Mouse (Mus musculus): ENCODE data around the gene Ccdc17.

Gene Ccdc17

GRCm38 (mm10) chr4:116596379-116596778 is at the start of gene Ccdc17:
Gene Ccdc17, plus strand, starts transcription at chr4:116596654.
- no peak for DNase-seq (ENCODE audit: low spot score in 2 of 2)

GRCm38 (mm10) chr4:116550432-116550831 is 46.0 kb upstream of the Ccdc17 start:
- DNase-seq (ENCODE audit: low spot score in 2 of 2) = no peak

- DNase-seq (ENCODE audit: low spot score in 2 of 2) = no peak
These were observed 43.4 kb upstream of the Ccdc17 start for GRCm38 (mm10) chr4:116553035-116553434.

GRCm38 (mm10) chr4:116555413-116556300 is 40.8 kb upstream of the Ccdc17 start, which contains the start of gene Tmem69:
Gene Tmem69, minus strand, starts transcription at chr4:116555936.
- peak; percentile 65 to 77 for DNase-seq (ENCODE audit: low spot score in 2 of 2)

GRCm38 (mm10) chr4:116556561-116557305 is 39.7 kb upstream of the Ccdc17 start:
- peak; percentile 93 to 96 for DNase-seq (ENCODE audit: low spot score in 2 of 2)

- peak; percentile 98 for DNase-seq (ENCODE audit: low spot score in 2 of 2)
These were observed 38.9 kb upstream of the Ccdc17 start, which contains the start of gene Gpbp1l1 for GRCm38 (mm10) chr4:116557306-116558121. Gene Gpbp1l1, plus strand, starts transcription at chr4:116557658.

GRCm38 (mm10) chr4:116558151-116558882 is 38.1 kb upstream of the Ccdc17 start:
- DNase-seq (ENCODE audit: low spot score in 2 of 2) = peak in 1 of 2 experiments; percentile 29

GRCm38 (mm10) chr4:116595793-116596192 is 661 bp upstream of the Ccdc17 start:
- no peak for DNase-seq (ENCODE audit: low spot score in 2 of 2)

- DNase-seq (ENCODE audit: low spot score in 2 of 2) = peak; percentile 86 to 87
These were observed 776 bp downstream of the Ccdc17 start for GRCm38 (mm10) chr4:116596978-116597881.

- DNase-seq (ENCODE audit: low spot score in 2 of 2) = no peak
These were observed 16.2 kb downstream of the Ccdc17 start for GRCm38 (mm10) chr4:116612621-116613020.

- no peak for DNase-seq (ENCODE audit: low spot score in 2 of 2)
These were observed 18.8 kb downstream of the Ccdc17 start for GRCm38 (mm10) chr4:116615237-116615636.

- no peak for DNase-seq (ENCODE audit: low spot score in 2 of 2)
These were observed 28.4 kb downstream of the Ccdc17 start for GRCm38 (mm10) chr4:116624831-116625230.

- DNase-seq (ENCODE audit: low spot score in 2 of 2) = peak; percentile 65 to 76
These were observed 30.4 kb downstream of the Ccdc17 start for GRCm38 (mm10) chr4:116626658-116627358.

- peak; percentile 87 to 91 for DNase-seq (ENCODE audit: low spot score in 2 of 2)
These were observed 30.9 kb downstream of the Ccdc17 start for GRCm38 (mm10) chr4:116627359-116627716.

- peak; percentile 80 to 83 for DNase-seq (ENCODE audit: low spot score in 2 of 2)
These were observed 31.5 kb downstream of the Ccdc17 start, which contains the start of gene Nasp for GRCm38 (mm10) chr4:116627722-116628662. Gene Nasp, minus strand, starts transcription at chr4:116627941.

- no peak for DNase-seq (ENCODE audit: low spot score in 2 of 2)
These were observed 38.7 kb downstream of the Ccdc17 start for GRCm38 (mm10) chr4:116635197-116635596.

GRCm38 (mm10) chr4:116638821-116639220 is 42.4 kb downstream of the Ccdc17 start:
- no peak for DNase-seq (ENCODE audit: low spot score in 2 of 2)

GRCm38 (mm10) chr4:116642071-116642470 is 45.6 kb downstream of the Ccdc17 start:
- no peak for DNase-seq (ENCODE audit: low spot score in 2 of 2)

Data from spleen, postnatal 36 days (tissue).